ENCODE assay signal across 24 mouse cellular contexts in the genomic region with DNA sequence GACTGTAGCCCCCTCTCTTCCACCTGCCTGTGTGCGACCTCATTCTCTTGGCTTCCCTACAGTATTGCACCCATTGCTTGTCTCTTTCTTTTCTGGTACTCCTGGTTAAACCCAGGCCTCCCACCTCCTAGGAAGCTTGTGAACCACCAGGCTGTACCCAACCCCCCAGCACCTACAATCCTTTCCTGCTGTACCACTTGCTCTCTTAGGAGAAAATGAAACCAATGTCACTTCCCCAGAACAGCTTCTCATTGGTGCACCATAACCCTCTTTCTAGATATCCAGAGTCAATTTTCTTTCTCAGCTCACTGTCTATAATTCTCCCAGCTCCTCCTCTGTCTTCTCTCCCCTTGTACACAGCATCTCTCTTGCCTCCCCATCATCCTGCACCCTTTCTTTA.
DNase-seq lines count a peak whose midpoint lies in the region; ATAC-seq and TF ChIP-seq lines count a peak whose summit lies in the region.
"Had no signal": no experiment of that assay in that cellular context is flagged by ENCODE, and none has a peak within 500 bp of the region (broad histone marks: within the 10 kb centered on the region; RNA-seq: fewer than 3 reads in every experiment).

No protein-coding gene starts in this region.

- H3K36me3 ChIP-seq in forebrain, embryonic 12.5 days (replicated peaks): no peaks in the 10 kb centered on the region
- H3K36me3 ChIP-seq in forebrain, embryonic 10.5 days (replicated peaks): no peaks in the 10 kb centered on the region
- no peaks in the 10 kb centered on the region for H3K36me3 ChIP-seq in midbrain, embryonic 11.5 days (ENCODE audit: control insufficient read depth, insufficient read depth, low read length)
- no peaks in the 10 kb centered on the region for H3K36me3 ChIP-seq in midbrain, embryonic 10.5 days
- no peaks in the 10 kb centered on the region for H3K36me3 ChIP-seq in hindbrain, postnatal 0 days (ENCODE audit: insufficient read depth, low read length)
- H3K36me3 ChIP-seq in neural tube, embryonic 14.5 days (ENCODE audit: control insufficient read depth, insufficient read depth, low read length): no peaks in the 10 kb centered on the region
- H3K36me3 ChIP-seq: embryonic facial prominence, embryonic 10.5 days; heart, embryonic 13.5 days; limb, embryonic 12.5 days; liver, embryonic 12.5 days had no signal

- H3K4me3 ChIP-seq in forebrain, embryonic 12.5 days (replicated peaks): no peak overlapping the region
- H3K4me3 ChIP-seq in forebrain, embryonic 10.5 days: no peak overlapping the region
- no peak overlapping the region for H3K4me3 ChIP-seq in midbrain, embryonic 11.5 days (ENCODE audit: low read depth, low read length)
- H3K4me3 ChIP-seq in midbrain, embryonic 10.5 days: no peak overlapping the region
- H3K4me3 ChIP-seq in hindbrain, postnatal 0 days (ENCODE audit: low read length): no peak overlapping the region
- H3K4me3 ChIP-seq in neural tube, embryonic 14.5 days (ENCODE audit: low read depth, low read length): no peak overlapping the region
- H3K4me3 ChIP-seq: embryonic facial prominence, embryonic 10.5 days; heart, embryonic 13.5 days; limb, embryonic 12.5 days; liver, embryonic 12.5 days had no signal

- DNase-seq in forebrain, embryonic 10.5 days (ENCODE audit: extremely low spot score, low spot score): no peak
- peak; percentile 62 for DNase-seq in midbrain, embryonic 11.5 days (ENCODE audit: low spot score, missing footprints)
- no peak for DNase-seq in midbrain, embryonic 10.5 days (ENCODE audit: low spot score)
- no peak for DNase-seq in hindbrain, postnatal 0 days (ENCODE audit: low spot score)
- no peak for DNase-seq in right cerebral cortex, postnatal 25 days
- DNase-seq in cerebellum, postnatal 25 days: no peak
- DNase-seq: adrenal gland, postnatal 25 days; cerebellum, adult 11-12 months; cerebellum, postnatal 36 days; gastrocnemius, postnatal 10 days; heart, adult 18-20 months; heart, postnatal 36 days; kidney, postnatal 36 days; lung, embryonic 14.5 days; lung, postnatal 36 days; thymus, adult 2 months had no signal

- peaks cover 27% of the 10 kb centered on the region for H3K4me1 ChIP-seq in forebrain, embryonic 12.5 days
- 0 out of 2 replicates have a peak, but pooled peaks cover 7% of the 10 kb centered on the region for H3K4me1 ChIP-seq in forebrain, embryonic 10.5 days
- H3K4me1 ChIP-seq in midbrain, embryonic 11.5 days (ENCODE audit: control insufficient read depth, insufficient read depth, low read length): peaks cover 3% of the 10 kb centered on the region
- peaks cover 2% of the 10 kb centered on the region; the same call in 1 of the 2 replicates for H3K4me1 ChIP-seq in midbrain, embryonic 10.5 days
- H3K4me1 ChIP-seq in hindbrain, postnatal 0 days (ENCODE audit: insufficient read depth, low read length): no peaks in the 10 kb centered on the region
- H3K4me1 ChIP-seq in neural tube, embryonic 14.5 days (ENCODE audit: control insufficient read depth, insufficient read depth, low read length): peaks cover 34% of the 10 kb centered on the region
- H3K4me1 ChIP-seq: limb, embryonic 12.5 days; liver, embryonic 12.5 days had no signal

- H3K9ac ChIP-seq in forebrain, embryonic 12.5 days: no peak overlapping the region
- H3K9ac ChIP-seq in midbrain, embryonic 11.5 days (ENCODE audit: low read length): no peak overlapping the region
- no peak overlapping the region for H3K9ac ChIP-seq in hindbrain, postnatal 0 days (replicated peaks; ENCODE audit: low read length)
- no peak overlapping the region for H3K9ac ChIP-seq in neural tube, embryonic 14.5 days (replicated peaks; ENCODE audit: low read depth, low read length)
- H3K9ac ChIP-seq: heart, embryonic 13.5 days; limb, embryonic 12.5 days; liver, embryonic 12.5 days; lung, embryonic 14.5 days had no signal

- H3K27ac ChIP-seq in forebrain, embryonic 12.5 days: 0 out of 2 replicates have a peak overlapping the region, but pooled peaks have one; percentile 26
- no peak overlapping the region for H3K27ac ChIP-seq in forebrain, embryonic 10.5 days
- 0 out of 2 replicates have a peak overlapping the region, but pooled peaks have one; percentile 11 for H3K27ac ChIP-seq in midbrain, embryonic 11.5 days (ENCODE audit: low read depth, low read length)
- no peak overlapping the region; the same call in 1 of the 2 replicates for H3K27ac ChIP-seq in midbrain, embryonic 10.5 days (replicated peaks)
- peak overlapping the region; percentile 22; the same call in 1 of the 2 replicates for H3K27ac ChIP-seq in hindbrain, postnatal 0 days
- H3K27ac ChIP-seq in neural tube, embryonic 14.5 days (ENCODE audit: low read depth, low read length): peak overlapping the region; percentile 60
- H3K27ac ChIP-seq: embryonic facial prominence, embryonic 10.5 days; heart, embryonic 13.5 days; limb, embryonic 12.5 days; liver, embryonic 12.5 days had no signal

- 86% methylated on average over 1 of the region's 1 CpGs for WGBS in forebrain, embryonic 12.5 days
- 87% methylated on average over 1 of the region's 1 CpGs for WGBS in forebrain, embryonic 10.5 days
- WGBS in midbrain, embryonic 11.5 days: 88% methylated on average over 1 of the region's 1 CpGs
- 90% methylated on average over 1 of the region's 1 CpGs for WGBS in midbrain, embryonic 10.5 days
- WGBS in hindbrain, postnatal 0 days: 100% methylated on average over 1 of the region's 1 CpGs
- 95% methylated on average over 1 of the region's 1 CpGs for WGBS in neural tube, embryonic 14.5 days

- no peaks in the 10 kb centered on the region for H3K27me3 ChIP-seq in forebrain, embryonic 12.5 days
- H3K27me3 ChIP-seq in forebrain, embryonic 10.5 days (ENCODE audit: poor library complexity, severe bottlenecking): no peaks in the 10 kb centered on the region
- no peaks in the 10 kb centered on the region for H3K27me3 ChIP-seq in midbrain, embryonic 11.5 days (ENCODE audit: control insufficient read depth, insufficient read depth, low read length)
- H3K27me3 ChIP-seq in midbrain, embryonic 10.5 days (ENCODE audit: low read depth, poor library complexity, severe bottlenecking): no peaks in the 10 kb centered on the region
- H3K27me3 ChIP-seq in hindbrain, postnatal 0 days (ENCODE audit: insufficient read depth, low read length): no peaks in the 10 kb centered on the region
- no peaks in the 10 kb centered on the region for H3K27me3 ChIP-seq in neural tube, embryonic 14.5 days (ENCODE audit: control insufficient read depth, insufficient read depth, low read length)
- H3K27me3 ChIP-seq: heart, embryonic 13.5 days; limb, embryonic 12.5 days; liver, embryonic 12.5 days; Patski had no signal

- no peak for ATAC-seq in forebrain, embryonic 12.5 days (ENCODE audit: low FRiP score)
- ATAC-seq in midbrain, embryonic 11.5 days (ENCODE audit: low FRiP score): no peak
- no peak for ATAC-seq in hindbrain, postnatal 0 days
- ATAC-seq in neural tube, embryonic 14.5 days (ENCODE audit: low read depth): 0 out of 2 replicates have a peak, but pooled peaks have one; percentile 12
- ATAC-seq: intestine, embryonic 16.5 days; liver, embryonic 12.5 days; Patski had no signal

- no peaks in the 10 kb centered on the region for H3K9me3 ChIP-seq in forebrain, embryonic 12.5 days
- H3K9me3 ChIP-seq in forebrain, embryonic 10.5 days: no peaks in the 10 kb centered on the region
- H3K9me3 ChIP-seq in midbrain, embryonic 11.5 days (ENCODE audit: control insufficient read depth, low read length): no peaks in the 10 kb centered on the region
- no peaks in the 10 kb centered on the region for H3K9me3 ChIP-seq in midbrain, embryonic 10.5 days (replicated peaks)
- no peaks in the 10 kb centered on the region for H3K9me3 ChIP-seq in hindbrain, postnatal 0 days (ENCODE audit: low read length)
- no peaks in the 10 kb centered on the region for H3K9me3 ChIP-seq in neural tube, embryonic 14.5 days (ENCODE audit: control insufficient read depth, low read length)
- H3K9me3 ChIP-seq: embryonic facial prominence, embryonic 10.5 days; heart, embryonic 13.5 days; limb, embryonic 12.5 days; liver, embryonic 12.5 days had no signal

- no peak overlapping the region for H3K4me2 ChIP-seq in forebrain, embryonic 12.5 days
- H3K4me2 ChIP-seq in midbrain, embryonic 11.5 days: no peak overlapping the region
- H3K4me2 ChIP-seq in hindbrain, postnatal 0 days (ENCODE audit: low read depth, low read length): no peak overlapping the region
- H3K4me2 ChIP-seq in neural tube, embryonic 14.5 days (ENCODE audit: low read depth, low read length): no peak overlapping the region
- H3K4me2 ChIP-seq: heart, embryonic 13.5 days; limb, embryonic 12.5 days; liver, embryonic 12.5 days; lung, embryonic 14.5 days had no signal

- TF ChIP-seq CTCF in hindbrain, postnatal 0 days (IDR thresholded peaks at IDR 0.05; ENCODE audit: low read depth): no peak

Comparison
In these comparisons a context has a peak if more than half of its experiments do, and no peak if none do; other contexts are left out.
1. H3K27ac ChIP-seq: peak in forebrain, embryonic 12.5 days (single experiment), midbrain, embryonic 11.5 days (single experiment), hindbrain, postnatal 0 days (single experiment) and neural tube, embryonic 14.5 days (single experiment); none in forebrain, embryonic 10.5 days (single experiment) and midbrain, embryonic 10.5 days (single experiment).